Mouse (Mus musculus) layer of hippocampus, postnatal 14 days (tissue): ENCODE measurements at regions not wholly inside any gene's neighbourhood (a gene's known extent, or its start where the extent isn't known, plus 50 kb on each side); places are given as distances from the start of the nearest gene placed in this dataset.

Experiments used
- DNase-seq, 2 experiments: peaks; one replicate each; pipeline ENCODE4 v3.0.0; 2021 to 2022; ENCODE audit warnings: low spot score in 2 of 2, mixed read lengths in 1 of 2

DNA sequence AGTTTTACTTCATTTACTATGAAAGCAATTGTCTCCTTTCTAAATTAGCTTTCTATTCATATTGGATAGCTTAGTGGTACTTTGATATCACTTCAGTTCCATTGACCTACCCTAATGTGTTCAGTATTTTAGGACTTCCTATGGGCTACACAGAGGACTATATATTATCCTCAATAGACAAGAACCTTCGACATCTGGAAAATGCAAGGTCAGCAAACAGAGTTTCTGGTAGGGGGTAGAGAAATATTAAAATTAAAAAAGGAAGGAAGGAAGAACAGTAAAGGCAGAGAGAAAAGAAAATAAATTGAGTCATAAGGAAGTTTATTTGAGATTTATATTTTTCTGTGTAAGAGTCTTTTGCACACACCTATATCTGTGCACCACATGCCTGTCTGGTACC is 107.4 kb upstream of the Insig1 start:
- DNase-seq = no peak

DNA sequence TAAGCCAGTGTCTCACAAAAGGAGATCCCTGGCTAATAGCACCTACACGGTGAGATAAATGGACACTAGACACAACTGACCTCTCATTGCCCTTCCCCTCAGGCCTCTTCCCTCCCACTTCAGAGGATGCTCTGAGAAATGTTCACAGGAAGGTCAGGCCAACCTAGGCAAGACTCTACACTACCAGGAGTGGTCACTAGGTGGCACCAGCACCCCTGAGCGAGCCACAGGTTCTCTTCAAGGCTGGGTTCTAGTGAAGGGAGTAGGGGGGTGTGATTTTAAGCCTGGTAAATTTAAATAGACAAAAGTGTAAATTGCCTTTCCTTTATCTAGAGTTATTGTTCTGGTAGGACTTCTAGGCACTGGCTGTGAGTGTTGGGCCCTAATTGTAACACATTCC is 76.0 kb upstream of the Insig1 start:
- DNase-seq = peak; percentile 53 to 63

DNA sequence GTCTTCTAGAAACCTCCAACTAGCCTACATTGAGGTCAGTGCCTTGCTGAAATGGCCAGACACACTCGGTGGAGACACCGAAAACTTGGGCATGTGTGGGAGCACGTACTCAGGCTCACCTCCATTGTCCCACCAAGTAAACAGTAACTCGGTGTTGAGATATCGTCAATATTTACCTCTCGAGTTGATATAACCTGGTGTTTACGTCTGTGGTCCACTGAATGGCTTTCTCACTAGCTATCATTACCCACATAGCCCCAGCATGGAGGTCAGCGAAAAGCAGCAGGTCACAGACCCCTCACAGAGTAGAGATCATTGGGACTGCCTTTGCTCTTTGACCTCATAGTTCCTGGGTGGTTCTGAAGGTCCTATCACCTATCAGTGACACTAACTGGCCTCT is 73.4 kb upstream of the Insig1 start:
- DNase-seq = no peak

DNA sequence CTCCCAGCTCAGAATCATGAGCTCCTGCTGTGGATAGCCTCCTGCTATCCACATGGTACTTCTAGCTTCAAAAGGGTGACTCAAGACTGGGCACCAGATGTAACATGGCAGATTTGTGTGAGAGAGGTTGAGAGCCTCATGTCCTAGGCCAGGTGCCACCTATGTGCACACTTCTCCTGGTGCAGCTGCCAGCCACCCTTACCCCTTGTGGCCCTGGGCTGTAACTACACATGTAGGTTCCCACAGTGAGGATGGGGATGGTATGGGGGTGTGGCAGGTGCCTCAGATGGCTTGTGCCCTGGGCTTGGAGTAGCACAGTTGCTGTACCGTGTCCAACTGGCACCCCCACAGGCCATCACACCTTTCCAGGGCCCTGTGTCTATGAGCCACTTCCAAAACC is 68.2 kb upstream of the Insig1 start:
- DNase-seq = no peak

DNA sequence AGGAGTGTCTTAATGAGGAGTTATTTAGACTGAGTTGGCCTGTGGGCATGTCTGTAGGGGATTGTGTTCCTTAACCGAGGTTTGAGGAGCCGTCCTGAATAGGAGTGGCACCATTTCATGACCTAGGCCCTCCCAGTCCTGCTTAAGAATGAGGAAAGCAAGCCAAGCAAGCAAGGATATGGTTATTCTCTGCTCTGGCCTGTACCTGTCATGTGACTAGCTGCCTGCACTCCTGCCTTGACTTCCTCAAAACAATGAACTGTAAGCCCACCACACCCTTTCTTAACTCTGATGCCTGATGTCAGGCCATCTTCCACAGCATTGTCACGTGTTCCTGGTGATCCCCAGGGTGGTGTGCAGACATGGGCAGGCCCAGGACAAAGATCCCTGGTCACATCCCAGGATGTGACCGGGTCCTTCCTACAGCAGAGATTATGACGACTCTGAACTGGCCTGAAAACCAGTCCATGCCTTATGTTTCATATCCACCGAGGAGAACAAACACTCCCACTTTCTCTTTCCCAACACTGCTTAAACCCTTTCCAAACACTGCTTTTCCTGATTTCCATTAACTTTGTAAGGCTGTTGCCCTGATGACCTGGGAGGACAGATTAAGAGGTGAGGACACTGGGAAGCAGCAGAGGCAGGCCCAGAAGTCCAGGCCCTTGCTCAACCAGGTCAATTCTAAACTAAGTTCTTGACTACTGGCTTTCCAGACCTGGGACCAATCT is 67.2 kb upstream of the Insig1 start:
- no peak for DNase-seq

DNA sequence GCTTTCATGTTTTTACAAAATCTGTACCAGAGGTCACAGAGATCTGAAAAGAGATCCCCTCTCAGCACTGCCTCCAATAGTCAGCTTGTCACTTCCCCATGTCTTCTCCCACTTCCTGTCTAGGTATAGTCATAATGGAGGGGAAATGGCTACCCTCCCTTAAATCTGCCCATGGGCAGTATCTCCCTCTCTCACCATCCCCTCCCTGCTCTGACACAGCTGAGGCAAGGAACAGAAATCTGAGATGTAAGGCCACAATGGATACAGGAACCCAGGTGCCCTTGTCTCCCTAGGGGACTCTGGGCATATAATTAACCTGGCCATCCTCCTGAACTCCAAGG is 66.7 kb upstream of the Insig1 start:
- no peak for DNase-seq

DNA sequence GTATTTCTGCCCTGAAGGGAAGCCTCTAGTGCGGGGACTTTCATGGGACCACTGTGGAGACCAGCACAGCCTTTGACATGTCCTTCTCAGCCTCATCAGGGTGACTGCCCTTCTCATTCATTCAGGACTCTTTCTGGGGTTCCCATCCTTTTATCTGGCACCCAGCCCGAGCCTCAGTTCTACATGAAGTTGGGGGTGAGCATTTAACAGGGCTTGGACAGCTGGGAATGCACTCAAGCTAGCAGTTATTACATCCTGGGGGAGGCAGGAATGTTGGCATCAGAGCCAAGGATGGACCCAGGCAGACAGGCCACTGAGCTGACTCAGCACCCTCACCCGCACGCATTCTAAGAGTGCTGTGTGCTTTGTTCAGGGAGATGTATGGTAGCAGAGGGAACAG is 61.8 kb upstream of the Insig1 start:
- no peak for DNase-seq

DNA sequence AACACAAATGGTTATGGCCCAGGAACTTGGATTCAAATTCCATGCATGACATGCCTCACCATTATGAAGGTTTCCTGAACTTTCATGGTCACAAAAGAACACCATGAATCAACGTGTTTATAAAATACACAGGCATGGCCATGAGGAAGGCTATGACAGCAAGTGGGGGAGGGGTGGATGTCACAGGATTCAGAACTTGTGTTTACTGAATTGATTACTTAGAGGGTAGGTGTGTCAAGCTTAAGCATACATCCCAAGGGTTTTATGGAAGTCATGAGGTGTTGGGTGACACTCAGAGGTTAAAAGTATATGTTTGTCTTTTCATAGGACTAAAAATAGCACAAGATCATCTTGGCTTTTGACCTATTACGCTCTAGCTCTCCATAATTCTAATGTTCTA is 61.3 kb upstream of the Insig1 start:
- no peak for DNase-seq

DNA sequence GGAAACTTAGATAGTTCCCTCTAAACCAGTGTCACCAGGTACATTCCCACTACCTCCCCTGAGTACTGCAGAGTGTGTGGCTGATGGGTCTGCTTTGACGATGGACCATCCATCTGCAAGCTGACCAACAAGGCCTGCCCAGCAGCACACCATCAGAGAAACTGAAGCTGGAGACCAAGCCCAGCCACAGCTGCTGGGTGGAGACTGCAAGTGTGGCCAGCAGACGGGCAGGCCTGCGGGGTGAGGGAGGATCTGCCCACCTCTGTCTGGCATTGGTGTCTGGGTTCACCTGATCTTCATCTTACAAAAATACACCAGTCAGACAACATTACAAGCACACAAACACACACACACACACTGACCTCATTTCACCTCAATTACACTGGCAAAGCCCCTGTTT is 60.6 kb upstream of the Insig1 start:
- no peak for DNase-seq

DNA sequence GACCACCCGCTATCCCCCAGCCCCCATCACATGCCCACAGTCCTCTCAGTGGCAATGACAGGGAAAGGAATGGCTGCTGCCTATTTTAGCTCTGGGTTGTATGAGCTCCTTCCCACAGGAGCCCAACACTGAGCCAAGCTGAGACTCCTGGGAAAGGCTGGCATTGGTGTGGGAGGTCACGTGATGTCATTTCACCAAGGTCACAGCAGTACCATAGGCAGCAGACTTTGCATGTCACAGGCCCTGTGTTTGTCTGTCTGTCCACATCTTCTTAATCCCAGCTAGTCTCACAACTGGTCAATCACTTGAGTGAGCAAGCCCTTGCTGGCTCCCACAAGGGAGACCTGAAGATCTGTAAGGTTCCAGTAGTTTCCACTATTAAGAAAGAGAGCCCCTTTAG is 58.7 kb upstream of the Insig1 start:
- no peak for DNase-seq

DNA sequence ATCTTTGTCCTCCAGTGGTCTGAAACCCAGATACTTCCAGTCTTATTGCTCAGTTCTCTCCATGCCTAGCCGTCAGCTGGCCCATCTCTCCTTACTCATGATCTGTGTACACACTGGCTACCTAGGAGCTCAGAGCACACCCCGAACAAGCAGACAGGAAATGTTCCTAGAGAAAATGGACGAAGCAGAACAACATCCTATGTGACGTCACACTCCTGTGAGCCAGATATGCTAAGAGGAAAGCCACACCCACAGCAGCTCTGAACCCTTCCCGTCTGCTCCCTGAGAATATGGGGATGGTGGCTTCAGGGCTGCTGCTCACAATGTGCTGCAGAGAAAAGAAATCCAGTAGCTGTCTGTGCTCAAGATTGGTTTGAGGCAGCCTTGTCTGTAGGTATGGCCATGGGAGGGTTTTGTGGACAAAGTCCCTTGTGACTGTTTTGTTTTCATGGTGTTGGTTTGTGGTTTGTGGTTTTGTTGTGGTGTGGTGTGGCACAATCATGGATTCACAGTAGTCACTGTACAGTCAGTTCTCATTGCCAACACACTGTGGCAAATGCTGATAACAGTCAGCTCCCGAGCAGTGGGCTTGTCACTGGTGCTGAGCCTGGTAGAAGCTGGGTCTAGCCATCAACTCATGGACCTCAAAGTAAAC is 57.4 kb upstream of the Insig1 start:
- no peak for DNase-seq

DNA sequence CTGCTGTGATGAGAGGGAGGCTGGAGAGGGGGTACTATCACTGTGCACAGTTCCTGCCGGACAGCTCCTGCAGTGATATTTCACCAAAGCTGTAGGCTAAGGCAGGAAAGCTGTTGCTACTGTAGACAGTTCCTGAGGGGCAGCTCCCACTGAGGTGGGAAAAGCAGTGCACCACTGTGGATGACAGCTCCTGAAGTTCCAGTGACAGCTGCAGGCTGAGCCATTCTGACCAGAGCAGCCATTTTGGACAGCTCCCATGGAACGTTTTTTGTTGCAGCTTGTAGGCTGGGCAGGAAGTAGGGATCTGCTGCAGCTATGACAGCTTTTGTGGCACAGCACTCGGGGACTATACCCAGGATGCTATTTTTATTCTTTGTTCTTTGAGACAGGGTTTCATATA is 51.3 kb upstream of the Insig1 start:
- no peak for DNase-seq
